Mouse (Mus musculus): Measurements from ENCODE around the gene Cep128. TPM values are rescaled to one million over a fixed set of nuclear protein-coding genes. Genes with fewer than 3 reads are reported as not detected.

Gene Cep128
- total RNA-seq, 2 experiments from 2014 or later: 0.74 to 1.8 TPM

- no peak for DNase-seq
- TF ChIP-seq CTCF (IDR thresholded peaks at IDR 0.05): no peak
- Histone ChIP-seq H3K27ac (no peak overlapping the region), H3K4me3 (no peak overlapping the region)
- intact Hi-C loops (cut with DNase I): no loop called here
Observed at GRCm38 (mm10) chr12:91295870-91296269, 88.3 kb downstream of the Cep128 start.

- no peak for TF ChIP-seq CTCF (IDR thresholded peaks at IDR 0.05)
- intact Hi-C loops (cut with DNase I): no loop called here
- no peak for DNase-seq
- Histone ChIP-seq H3K27ac (no peak overlapping the region), H3K4me3 (no peak overlapping the region)
Observed at GRCm38 (mm10) chr12:91295436-91295835, 88.8 kb downstream of the Cep128 start.

GRCm38 (mm10) chr12:91273936-91274335 is 110.3 kb downstream of the Cep128 start:
- intact Hi-C loops (cut with DNase I): no loop called here
- Histone ChIP-seq H3K27ac (no peak overlapping the region), H3K4me3 (no peak overlapping the region)
- no peak for TF ChIP-seq CTCF (IDR thresholded peaks at IDR 0.05)
- DNase-seq: no peak

GRCm38 (mm10) chr12:91269634-91270033 is 114.6 kb downstream of the Cep128 start:
- TF ChIP-seq CTCF (IDR thresholded peaks at IDR 0.05): no peak
- H3K27ac ChIP-seq: no peak overlapping the region
- intact Hi-C loops (cut with DNase I): no loop called here
- no peak overlapping the region for H3K4me3 ChIP-seq
- DNase-seq: no peak

GRCm38 (mm10) chr12:91268974-91269373 is 115.2 kb downstream of the Cep128 start:
- Histone ChIP-seq H3K27ac (no peak overlapping the region), H3K4me3 (no peak overlapping the region)
- intact Hi-C loops (cut with DNase I): no loop called here
- DNase-seq: no peak
- TF ChIP-seq CTCF (IDR thresholded peaks at IDR 0.05): no peak

GRCm38 (mm10) chr12:91266014-91266413 is 118.2 kb downstream of the Cep128 start:
- no peak overlapping the region for H3K27ac ChIP-seq
- no peak overlapping the region for H3K4me3 ChIP-seq
- DNase-seq: no peak
- intact Hi-C loops (cut with DNase I): no loop called here
- TF ChIP-seq CTCF (IDR thresholded peaks at IDR 0.05): no peak

GRCm38 (mm10) chr12:91265462-91265861 is 118.7 kb downstream of the Cep128 start:
- intact Hi-C loops (cut with DNase I): no loop called here
- no peak for TF ChIP-seq CTCF (IDR thresholded peaks at IDR 0.05)
- no peak for DNase-seq
- Histone ChIP-seq H3K4me3 (no peak overlapping the region), H3K27ac (no peak overlapping the region)

GRCm38 (mm10) chr12:91264828-91265355 is 119.3 kb downstream of the Cep128 start:
- DNase-seq: no peak
- H3K4me3 ChIP-seq: no peak overlapping the region
- no peak for TF ChIP-seq CTCF (IDR thresholded peaks at IDR 0.05)
- intact Hi-C loops (cut with DNase I): no loop called here
- H3K27ac ChIP-seq: no peak overlapping the region

- Histone ChIP-seq H3K4me3 (no peak overlapping the region), H3K27ac (no peak overlapping the region)
- intact Hi-C loops (cut with DNase I): no loop called here
- no peak for DNase-seq
- no peak for TF ChIP-seq CTCF (IDR thresholded peaks at IDR 0.05)
Observed at GRCm38 (mm10) chr12:91263705-91264104, 120.5 kb downstream of the Cep128 start.

- Histone ChIP-seq H3K4me3 (no peak overlapping the region), H3K27ac (no peak overlapping the region)
- DNase-seq: no peak
- no peak for TF ChIP-seq CTCF (IDR thresholded peaks at IDR 0.05)
- intact Hi-C loops (cut with DNase I): no loop called here
Observed at GRCm38 (mm10) chr12:91262801-91263200, 121.4 kb downstream of the Cep128 start.

GRCm38 (mm10) chr12:91256334-91256733 is 127.9 kb downstream of the Cep128 start:
- DNase-seq: no peak
- intact Hi-C loops (cut with DNase I): no loop called here
- TF ChIP-seq CTCF (IDR thresholded peaks at IDR 0.05): no peak

GRCm38 (mm10) chr12:91254831-91255230 is 129.4 kb downstream of the Cep128 start:
- DNase-seq: no peak
- no peak for TF ChIP-seq CTCF (IDR thresholded peaks at IDR 0.05)
- intact Hi-C loops (cut with DNase I): no loop called here
- Histone ChIP-seq H3K27ac (no peak overlapping the region), H3K4me3 (no peak overlapping the region)

More at GRCm38 (mm10) chr12:91256334-91256733, 127.9 kb downstream of the Cep128 start:
- H3K4me3 ChIP-seq: no peak overlapping the region
- no peak overlapping the region for H3K27ac ChIP-seq

- intact Hi-C loops (cut with DNase I): no loop called here
- TF ChIP-seq CTCF (IDR thresholded peaks at IDR 0.05): no peak
- no peak for DNase-seq
- H3K27ac ChIP-seq: no peak overlapping the region
- H3K4me3 ChIP-seq: no peak overlapping the region
Observed at GRCm38 (mm10) chr12:91220609-91221008, 163.6 kb downstream of the Cep128 start.

GRCm38 (mm10) chr12:91205550-91205949 is 178.7 kb downstream of the Cep128 start:
- H3K4me3 ChIP-seq: no peak overlapping the region
- no peak for TF ChIP-seq CTCF (IDR thresholded peaks at IDR 0.05)
- intact Hi-C loops (cut with DNase I): no loop called here
- H3K27ac ChIP-seq: no peak overlapping the region
- DNase-seq: no peak

Measured in gastrocnemius, adult 2 months (tissue).